Mouse (Mus musculus) ES-Bruce4 (cell line): ENCODE data around the gene Rai1. TPM values are rescaled to one million over a fixed set of nuclear protein-coding genes. Genes with fewer than 3 reads are reported as not detected.

Source experiments
- H3K27ac ChIP-seq: 2 replicates; pipeline ENCODE4 v1.5.1; 2012; ENCODE audit warnings: low read length, inconsistent platforms; ENCODE audit not compliant: insufficient read depth
- H3K27me3 ChIP-seq: 2 replicates; pipeline ENCODE4 v1.6.1; 2012; ENCODE audit warnings: mild to moderate bottlenecking, low read length, inconsistent platforms; ENCODE audit not compliant: control insufficient read depth, poor library complexity, insufficient read depth, severe bottlenecking
- H3K36me3 ChIP-seq: 2 replicates; pipeline ENCODE4 v1.6.1; 2012; ENCODE audit warnings: inconsistent platforms, mild to moderate bottlenecking, low read length, moderate library complexity; ENCODE audit not compliant: control insufficient read depth, poor library complexity, insufficient read depth, severe bottlenecking
- H3K4me1 ChIP-seq: one replicate; pipeline ENCODE4 v1.8.1; 2011; ENCODE audit warnings: low read length; ENCODE audit not compliant: control insufficient read depth, insufficient read depth
- H3K4me3 ChIP-seq: 2 replicates; pipeline ENCODE4 v1.5.1; 2011; ENCODE audit warnings: low read depth, mild to moderate bottlenecking, low read length
- H3K9ac ChIP-seq: 2 replicates; pipeline ENCODE4 v1.6.1; 2012; ENCODE audit warnings: low read depth, mild to moderate bottlenecking, inconsistent platforms; ENCODE audit not compliant: poor library complexity, severe bottlenecking
- H3K9me3 ChIP-seq: replicated peaks from 2 replicates; pipeline ENCODE4 v1.6.1; 2012; ENCODE audit warnings: mild to moderate bottlenecking, low read length, inconsistent platforms; ENCODE audit not compliant: control insufficient read depth, poor library complexity, insufficient read depth, severe bottlenecking
- CTCF ChIP-seq: IDR thresholded peaks from one replicate; pipeline ENCODE4 v1.8.1; 2011; ENCODE audit warnings: low read depth, low read length
- EP300 ChIP-seq: IDR thresholded peaks from 2 replicates; pipeline ENCODE4 v1.6.1; 2011; ENCODE audit warnings: low read depth, low read length; ENCODE audit not compliant: insufficient read depth
- POLR2A ChIP-seq: IDR thresholded peaks from one replicate; pipeline ENCODE4 v1.8.1; 2011; ENCODE audit warnings: low read length; ENCODE audit not compliant: insufficient read depth
- polyA plus RNA-seq: library from polyadenylated mRNA; stranded (reverse); fragments of >200 nt; gene quantifications from 2 replicates; pipeline ENCODE4 v1.2.4, GENCODE M21; 2011; ENCODE audit warnings: low read depth; ENCODE audit not compliant: missing spikeins, insufficient read depth, insufficient read length

Rai1 gene
- polyA plus RNA-seq, 1 experiment = 21.9 TPM

GRCm38 (mm10) chr11:60228525-60228924 lies 123.7 kb downstream of the Rai1 start:
- H3K4me3 ChIP-seq = no peak overlapping the region
- no peak for TF ChIP-seq CTCF
- no peak for TF ChIP-seq EP300
- no peak for TF ChIP-seq POLR2A
- no peak overlapping the region for H3K27ac ChIP-seq
- H3K4me1 ChIP-seq = peaks cover 10% of the 10 kb centered on the region
- H3K27me3 ChIP-seq = no peaks in the 10 kb centered on the region
- no peaks in the 10 kb centered on the region for H3K36me3 ChIP-seq
- no peaks in the 10 kb centered on the region for H3K9me3 ChIP-seq
- no peak overlapping the region for H3K9ac ChIP-seq

GRCm38 (mm10) chr11:60229821-60230220 lies 125.0 kb downstream of the Rai1 start:
- H3K27ac ChIP-seq = no peak overlapping the region
- TF ChIP-seq EP300 (no peak), CTCF (no peak)
- H3K9ac ChIP-seq = no peak overlapping the region
- H3K4me1 ChIP-seq = peaks cover 10% of the 10 kb centered on the region
- H3K9me3 ChIP-seq = no peaks in the 10 kb centered on the region
- no peaks in the 10 kb centered on the region for H3K36me3 ChIP-seq
- no peaks in the 10 kb centered on the region for H3K27me3 ChIP-seq
- no peak overlapping the region for H3K4me3 ChIP-seq

GRCm38 (mm10) chr11:60230512-60230911 lies 125.7 kb downstream of the Rai1 start:
- Histone ChIP-seq H3K9ac (no peak overlapping the region), H3K4me1 (peaks cover 10% of the 10 kb centered on the region), H3K9me3 (no peaks in the 10 kb centered on the region), H3K4me3 (no peak overlapping the region), H3K27me3 (no peaks in the 10 kb centered on the region), H3K36me3 (no peaks in the 10 kb centered on the region), H3K27ac (no peak overlapping the region)
- TF ChIP-seq EP300 (no peak), POLR2A (no peak), CTCF (no peak)

- Histone ChIP-seq H3K4me1 (peaks cover 10% of the 10 kb centered on the region), H3K36me3 (no peaks in the 10 kb centered on the region), H3K9me3 (no peaks in the 10 kb centered on the region), H3K27ac (no peak overlapping the region), H3K27me3 (no peaks in the 10 kb centered on the region), H3K4me3 (no peak overlapping the region), H3K9ac (no peak overlapping the region)
- TF ChIP-seq POLR2A (no peak), CTCF (no peak), EP300 (no peak)
These were observed 126.5 kb downstream of the Rai1 start for GRCm38 (mm10) chr11:60231326-60231725.

- H3K9me3 ChIP-seq = no peaks in the 10 kb centered on the region
- no peak overlapping the region for H3K27ac ChIP-seq
- no peaks in the 10 kb centered on the region for H3K27me3 ChIP-seq
- peaks cover 10% of the 10 kb centered on the region for H3K4me1 ChIP-seq
- no peak overlapping the region for H3K9ac ChIP-seq
- no peak overlapping the region for H3K4me3 ChIP-seq
- H3K36me3 ChIP-seq = no peaks in the 10 kb centered on the region
- no peak for TF ChIP-seq CTCF
- TF ChIP-seq POLR2A = no peak
- no peak for TF ChIP-seq EP300
These were observed 127.1 kb downstream of the Rai1 start for GRCm38 (mm10) chr11:60231951-60232350.

- TF ChIP-seq CTCF (no peak), POLR2A (no peak), EP300 (no peak)
- H3K9ac ChIP-seq = no peak overlapping the region
- H3K36me3 ChIP-seq = no peaks in the 10 kb centered on the region
- no peak overlapping the region for H3K27ac ChIP-seq
- no peaks in the 10 kb centered on the region for H3K27me3 ChIP-seq
- H3K4me1 ChIP-seq = peaks cover 10% of the 10 kb centered on the region
- H3K4me3 ChIP-seq = no peak overlapping the region
- no peaks in the 10 kb centered on the region for H3K9me3 ChIP-seq
These were observed 127.7 kb downstream of the Rai1 start for GRCm38 (mm10) chr11:60232441-60233058.
